Mouse (Mus musculus) adrenal gland, adult 8-10 months (tissue): Measurements from ENCODE around the gene Pitx1. TPM values are rescaled to one million over a fixed set of nuclear protein-coding genes. Genes with fewer than 3 reads are reported as not detected.

Experiments
- DNase-seq: peaks from one replicate; pipeline ENCODE4 v3.0.0; 2022
- total RNA-seq, 4 experiments: library from RNA; stranded (reverse); gene quantifications; 2 replicates each; pipeline ENCODE4 v1.2.4; 2022

Pitx1 gene
- total RNA-seq, 4 experiments from 2014 or later = not detected

DNA sequence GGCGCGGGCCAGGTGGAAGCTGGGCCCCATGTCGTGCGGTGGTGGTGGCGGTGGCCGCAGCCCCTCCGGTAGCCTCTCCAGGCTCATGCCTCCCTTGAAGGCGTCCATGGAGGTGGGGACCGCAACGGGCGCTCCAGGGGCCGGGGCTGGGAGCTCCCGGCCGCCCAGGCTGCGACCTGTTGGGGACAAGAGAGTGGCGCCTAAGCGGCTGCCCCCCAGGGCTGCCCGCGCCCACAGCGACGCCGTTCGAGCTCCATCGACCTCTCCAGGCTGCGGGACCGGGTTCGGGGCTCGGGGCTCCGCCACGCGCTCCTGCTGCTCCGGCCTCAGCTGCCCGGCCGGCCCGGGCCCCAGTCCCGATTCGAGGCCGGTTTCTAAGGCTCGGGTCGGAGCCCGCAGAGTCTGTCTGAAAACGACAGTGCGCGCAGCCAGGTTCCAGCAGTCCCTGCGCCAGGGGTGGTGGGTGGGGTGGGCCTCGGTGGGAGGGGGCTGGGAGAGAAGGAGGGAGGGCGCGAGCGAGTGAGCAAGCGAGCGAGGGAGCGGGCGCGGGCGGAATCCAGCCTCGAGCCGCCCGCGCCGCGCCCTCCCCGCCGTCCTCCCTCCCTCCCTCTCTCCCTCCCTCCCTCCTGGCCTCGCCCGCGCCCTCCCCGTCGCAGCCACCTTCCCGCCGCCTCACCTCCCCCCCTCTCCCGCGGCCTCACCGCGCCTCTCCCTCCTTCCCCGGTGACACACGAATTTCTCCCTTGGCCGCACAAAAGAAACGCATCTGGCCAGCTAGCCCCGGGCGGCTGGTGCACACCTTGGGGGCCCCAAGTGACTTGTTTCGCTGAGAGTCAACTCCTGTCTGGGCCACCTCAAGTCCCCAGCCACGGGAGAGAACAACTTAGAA lies 4.9 kb downstream of the Pitx1 start:
- no peak for DNase-seq

DNA sequence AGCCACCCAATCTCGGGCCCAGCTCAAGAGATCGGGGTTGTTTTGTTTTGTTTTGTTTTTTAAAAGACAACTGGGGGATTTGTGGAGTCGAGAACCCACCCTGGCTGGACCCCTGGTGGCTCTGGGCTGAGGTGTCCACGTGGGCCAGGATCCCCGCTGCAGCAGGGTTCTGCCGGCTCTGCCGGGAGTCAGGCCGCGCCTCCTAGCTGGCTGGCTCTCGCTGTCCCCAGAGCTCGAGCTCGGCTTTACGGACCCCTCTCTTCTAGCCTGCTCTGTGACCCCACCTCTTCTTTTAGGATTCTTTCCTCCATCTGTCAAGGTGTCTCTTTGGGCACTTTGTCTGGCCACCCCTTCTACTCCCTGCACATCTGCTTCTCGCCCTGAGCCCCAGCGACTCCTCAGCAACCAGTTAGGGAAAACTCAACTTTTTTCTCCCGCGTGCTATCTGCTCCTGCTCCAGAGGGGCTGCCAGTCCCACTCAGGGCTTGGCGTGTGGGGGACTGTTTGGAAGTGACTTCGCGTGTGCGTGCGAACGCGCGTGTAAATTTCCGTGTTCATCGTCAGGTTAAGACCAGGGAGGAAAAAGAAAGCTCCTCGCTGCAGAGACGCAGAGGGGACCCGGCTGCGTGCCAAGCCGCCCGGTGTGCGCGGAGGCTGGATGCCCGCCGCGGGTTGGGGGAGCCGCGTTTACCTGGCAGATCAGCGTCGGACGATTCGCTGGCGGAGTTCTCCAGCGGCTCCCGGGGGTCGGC lies 5.7 kb downstream of the Pitx1 start:
- DNase-seq = no peak

DNA sequence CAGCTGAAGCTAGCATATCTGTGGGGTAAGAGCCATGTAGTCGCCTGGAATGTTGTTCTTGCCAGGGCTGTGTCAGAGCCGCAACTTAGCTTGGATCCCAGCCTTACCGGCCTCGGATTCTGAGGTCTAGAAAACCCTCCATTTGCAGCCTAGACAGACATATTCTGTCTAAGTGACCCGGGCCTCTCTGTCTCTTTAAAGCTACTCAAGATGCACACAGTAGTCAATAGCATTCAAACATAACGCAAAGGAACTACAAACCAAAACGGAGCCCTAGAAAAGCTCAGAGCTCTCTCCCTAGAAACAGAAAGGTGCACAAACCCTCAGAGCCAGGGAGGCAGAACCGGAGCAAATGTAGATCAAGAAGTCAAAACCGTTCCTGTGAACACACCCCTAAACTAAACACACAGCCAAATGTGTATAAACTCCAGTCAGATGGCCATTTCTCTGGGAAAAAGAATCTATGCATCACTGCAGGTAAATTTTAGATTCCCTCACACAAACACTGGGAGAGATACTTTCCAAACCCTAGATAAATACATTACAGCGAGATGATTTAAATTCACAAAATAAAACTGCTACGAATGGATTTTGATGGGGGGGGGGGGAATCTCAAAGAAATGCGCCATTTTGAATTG lies 6.9 kb downstream of the Pitx1 start:
- DNase-seq = no peak

DNA sequence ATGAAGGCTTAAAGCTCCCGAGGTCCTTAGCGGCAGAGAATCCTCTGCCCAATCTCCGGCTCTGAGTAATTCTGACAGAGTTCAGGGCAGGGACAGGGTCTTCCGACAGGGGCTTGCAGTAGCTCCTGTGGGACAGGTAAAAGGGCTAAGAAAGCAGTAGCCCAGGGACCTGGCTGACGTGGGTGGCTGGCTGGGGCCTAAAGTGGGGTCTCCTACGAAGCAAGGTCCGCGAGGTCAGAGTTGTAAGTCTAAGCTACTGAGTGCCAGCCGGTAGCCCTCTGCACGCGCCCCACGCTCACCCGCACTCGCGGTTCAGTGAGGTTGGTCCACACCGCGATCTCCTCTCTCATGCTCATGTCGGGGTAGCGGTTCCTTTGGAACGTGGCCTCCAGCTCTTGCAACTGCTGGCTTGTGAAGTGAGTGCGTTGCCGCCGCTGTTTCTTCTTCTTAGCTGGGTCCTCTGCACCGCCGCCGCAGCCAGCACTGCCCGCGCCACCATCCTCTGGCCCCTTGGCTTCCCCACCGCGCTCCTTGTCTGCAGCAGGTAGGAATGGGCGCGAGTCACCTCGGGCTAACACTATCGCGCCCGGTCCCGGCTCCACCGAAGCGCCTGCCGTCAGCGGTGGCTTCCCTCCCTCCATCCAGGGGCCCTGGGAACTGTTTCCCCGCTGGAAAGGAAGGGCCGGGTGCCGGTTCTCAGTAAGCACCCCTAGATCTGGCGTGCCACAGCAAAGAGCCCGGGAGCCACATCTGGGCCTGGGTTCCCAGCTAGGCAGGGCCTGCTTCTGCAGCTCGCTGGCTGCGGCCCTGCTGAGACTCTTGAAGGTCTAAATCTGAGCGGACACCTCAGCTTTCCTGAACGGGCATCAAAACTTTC lies 7.6 kb downstream of the Pitx1 start:
- no peak for DNase-seq

DNA sequence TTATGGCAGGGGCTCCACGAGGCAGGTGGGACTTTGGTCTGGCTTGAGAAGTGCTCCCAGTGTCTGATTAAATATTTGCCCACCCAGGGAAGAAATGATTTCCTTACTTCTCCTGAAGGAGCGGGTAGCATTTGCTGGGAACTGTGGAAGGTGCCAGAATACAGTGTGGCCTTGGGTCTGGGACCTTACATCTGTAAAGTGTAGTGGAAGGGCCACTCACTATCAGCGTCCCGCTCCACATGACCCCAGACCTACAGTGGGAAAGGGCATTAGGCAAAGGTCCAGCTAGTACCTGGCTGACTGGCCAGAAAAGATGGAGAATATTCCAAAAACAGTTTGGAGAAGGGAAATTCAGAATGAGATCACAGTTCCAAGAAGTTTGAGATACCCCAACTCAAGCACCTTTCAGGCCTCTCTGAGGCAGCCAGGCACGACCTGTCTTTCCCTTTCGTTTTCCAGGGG lies 8.3 kb downstream of the Pitx1 start:
- DNase-seq = no peak

DNA sequence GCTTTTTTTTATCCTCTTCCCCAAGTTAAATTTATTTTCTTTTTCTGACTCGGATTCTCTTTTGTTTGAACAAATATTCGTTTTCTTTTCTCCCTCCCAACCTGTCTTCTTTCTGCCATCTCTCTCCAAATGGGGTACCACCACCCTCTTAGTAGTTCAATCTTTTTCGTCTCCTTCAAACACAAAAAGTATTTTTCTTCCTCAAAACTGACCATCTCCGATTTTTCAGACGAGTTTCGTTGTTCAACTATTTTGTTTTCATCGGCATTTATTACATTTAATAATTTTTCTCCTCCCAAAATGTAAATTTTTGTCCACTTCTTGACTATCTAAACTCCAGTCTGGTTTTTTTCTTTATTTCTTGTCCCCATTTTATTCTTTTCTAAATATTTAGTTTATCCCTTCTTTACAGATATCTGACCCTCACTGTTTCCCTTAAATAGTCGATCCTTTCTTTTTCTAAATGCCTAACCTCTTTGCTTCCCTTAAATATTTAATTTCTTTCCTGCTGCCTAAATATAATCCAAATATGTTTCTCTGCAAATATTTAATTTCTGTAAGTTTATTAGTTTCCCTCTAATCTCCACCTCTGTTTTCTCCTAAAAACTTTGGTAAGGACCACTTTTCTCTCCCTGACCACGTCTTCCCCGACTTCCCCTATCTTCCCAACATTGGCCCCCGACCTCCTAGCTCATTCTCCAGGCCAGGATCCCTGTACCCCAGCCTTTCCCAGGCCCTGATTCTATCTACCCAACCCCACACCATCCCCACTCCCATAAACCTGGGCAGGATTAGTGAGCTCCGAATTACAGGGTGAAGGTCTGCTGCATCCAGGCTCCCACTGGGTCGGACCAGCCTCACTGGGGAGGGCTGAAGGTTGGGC lies 9.0 kb downstream of the Pitx1 start:
- DNase-seq = no peak

DNA sequence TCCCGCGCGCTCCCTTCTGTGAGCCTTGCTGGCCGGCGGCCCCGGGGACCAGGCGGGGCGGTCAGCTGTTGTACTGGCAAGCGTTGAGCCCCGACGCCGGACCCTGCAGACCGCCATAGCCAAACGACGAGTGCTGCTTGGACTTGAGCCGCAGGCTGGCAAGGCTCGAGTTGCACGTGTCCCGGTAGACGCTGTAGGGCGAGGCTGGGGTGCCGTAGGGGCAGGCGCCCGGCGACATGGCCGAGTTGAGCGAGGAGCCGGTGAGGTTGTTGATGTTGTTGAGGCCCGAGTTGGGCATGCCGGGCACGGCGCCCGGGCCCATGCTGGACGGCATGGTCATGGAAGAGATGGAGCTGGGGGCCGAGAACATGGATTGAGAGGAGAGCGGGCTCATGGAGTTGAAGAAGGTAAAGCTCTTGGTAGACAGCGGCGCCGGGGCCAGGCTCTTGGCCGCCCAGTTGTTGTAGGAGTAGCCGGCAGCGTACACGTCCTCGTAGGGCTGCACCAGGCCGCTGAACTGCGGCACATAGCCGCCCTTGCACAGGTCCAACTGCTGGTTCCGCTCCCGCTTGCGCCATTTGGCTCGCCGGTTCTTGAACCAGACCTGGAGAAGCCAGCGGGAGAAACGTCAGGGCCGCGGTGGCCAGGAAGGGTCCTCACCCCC lies 9.9 kb downstream of the Pitx1 start:
- no peak for DNase-seq

DNA sequence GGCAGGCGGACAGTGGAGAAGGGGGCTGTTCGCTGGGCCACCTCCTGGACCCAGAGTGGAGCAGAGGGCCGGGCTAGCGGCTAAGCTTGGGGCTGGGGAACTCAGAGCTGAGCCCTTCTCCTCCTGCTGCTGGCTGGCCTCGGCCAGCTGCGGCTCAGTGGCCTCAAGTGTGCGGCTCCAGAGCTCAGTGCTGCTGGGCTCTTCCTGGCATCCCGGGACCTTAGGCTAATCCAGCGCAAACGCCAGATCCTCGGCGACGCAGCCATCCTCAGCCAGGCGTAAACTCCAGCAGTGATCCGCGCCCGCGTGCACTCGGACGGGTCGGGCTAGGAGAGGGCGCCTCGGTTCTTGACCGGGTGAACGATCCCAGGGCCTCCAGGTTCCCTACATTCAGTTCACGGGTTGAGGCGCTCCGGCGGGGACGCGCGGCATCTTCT lies 10.7 kb downstream of the Pitx1 start:
- no peak for DNase-seq

DNA sequence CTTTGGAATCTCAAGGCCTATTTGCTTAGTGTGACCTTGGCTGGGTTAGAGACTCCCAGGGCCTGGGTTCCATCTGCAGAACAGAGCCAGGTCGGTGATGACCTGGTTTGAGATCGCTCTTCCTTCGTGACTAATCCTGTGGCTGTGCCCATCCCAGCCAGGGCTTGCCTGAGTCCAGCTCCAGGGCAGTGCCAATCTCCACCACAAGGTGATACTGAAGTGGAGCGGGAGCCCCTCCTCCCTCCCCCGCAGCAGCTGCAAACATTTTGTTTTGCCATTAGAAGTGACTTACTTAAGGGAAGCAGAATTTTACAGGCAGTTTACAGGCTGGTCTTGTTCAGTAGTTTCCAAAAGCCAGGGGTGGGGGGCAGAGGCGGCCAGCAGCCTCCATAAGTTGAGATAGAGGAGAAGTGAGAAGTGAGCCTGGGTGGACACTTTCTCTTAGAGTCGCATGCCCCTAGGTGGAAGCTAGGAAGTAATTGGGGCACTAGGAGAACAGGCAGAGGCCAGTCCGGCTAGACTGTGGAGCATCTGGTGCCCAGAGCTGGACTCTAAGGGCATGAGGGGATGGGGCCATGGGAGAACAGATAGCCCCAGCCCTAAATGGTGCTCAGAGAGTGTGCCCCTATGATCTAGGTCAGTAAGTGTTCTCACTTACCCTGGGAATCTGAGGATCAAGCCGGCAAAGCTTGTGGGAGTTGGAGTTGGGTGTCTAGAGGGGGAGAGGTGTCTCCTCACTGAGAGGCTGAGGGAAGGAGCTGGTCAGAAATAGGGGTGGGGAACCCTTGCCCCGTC lies 11.6 kb downstream of the Pitx1 start:
- DNase-seq = no peak

DNA sequence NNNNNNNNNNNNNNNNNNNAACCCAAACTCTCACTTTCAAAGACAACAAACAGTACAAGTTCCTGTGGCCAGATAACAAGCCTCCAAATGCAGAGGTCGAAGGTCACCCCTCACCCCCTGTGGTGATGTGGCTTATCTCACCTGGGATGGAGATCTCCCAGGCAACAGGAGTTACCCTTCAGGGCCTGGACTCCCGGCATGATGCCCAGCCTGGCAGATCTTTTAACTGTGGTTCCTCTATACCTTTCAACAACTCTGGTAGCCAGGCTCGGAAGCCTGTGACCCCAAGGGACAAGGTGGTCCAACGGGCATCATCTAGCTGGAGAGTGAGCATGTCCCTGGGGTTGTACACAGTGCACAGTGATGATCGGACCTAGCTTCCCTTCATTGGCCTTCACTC lies 13.5 kb downstream of the Pitx1 start:
- no peak for DNase-seq

DNA sequence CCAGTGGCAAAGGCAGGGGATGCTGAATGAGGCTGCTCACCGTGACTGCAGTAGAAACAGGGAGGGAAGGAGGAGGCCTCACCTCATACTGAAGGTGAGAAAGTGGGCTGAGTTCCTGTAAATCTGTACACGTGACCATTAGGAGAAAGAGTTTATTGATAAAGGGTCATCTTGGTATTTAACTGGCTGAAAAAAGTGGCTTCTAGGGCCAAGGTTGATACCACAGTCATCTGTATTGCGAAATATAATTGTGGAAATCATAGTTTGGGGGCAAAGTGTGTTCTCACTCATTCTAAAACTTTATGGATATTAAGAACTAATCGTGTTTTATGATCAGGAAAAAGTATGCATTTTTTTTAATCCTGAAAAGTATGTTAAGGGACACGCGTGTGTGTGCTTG lies 21.2 kb downstream of the Pitx1 start:
- no peak for DNase-seq

DNA sequence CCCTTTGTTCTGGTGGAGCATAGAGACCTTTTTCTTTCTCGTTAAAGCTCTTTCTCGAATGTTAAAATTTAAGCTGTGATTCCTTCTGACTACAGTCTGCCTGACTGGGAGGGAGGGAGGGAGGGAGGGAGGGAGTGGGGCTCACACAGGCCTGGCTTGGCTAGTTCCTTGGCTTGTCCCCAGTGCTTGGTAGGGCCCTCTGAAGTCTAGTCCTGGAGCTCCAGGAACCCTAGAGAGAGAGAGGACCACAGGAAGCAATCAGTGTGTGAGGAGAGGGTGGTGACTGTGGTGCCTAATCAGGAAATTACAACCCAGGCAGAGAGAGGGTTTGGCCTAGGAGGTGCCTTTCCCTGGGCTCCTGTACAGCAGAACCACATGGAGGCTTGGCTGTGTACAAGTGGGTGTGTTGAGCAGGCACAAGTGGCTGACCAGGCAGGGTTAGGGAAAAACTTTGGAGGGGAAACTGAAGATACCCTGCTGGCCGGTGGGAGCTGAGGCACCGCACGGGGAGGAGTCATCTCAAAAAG lies 22.4 kb downstream of the Pitx1 start:
- DNase-seq = no peak

DNA sequence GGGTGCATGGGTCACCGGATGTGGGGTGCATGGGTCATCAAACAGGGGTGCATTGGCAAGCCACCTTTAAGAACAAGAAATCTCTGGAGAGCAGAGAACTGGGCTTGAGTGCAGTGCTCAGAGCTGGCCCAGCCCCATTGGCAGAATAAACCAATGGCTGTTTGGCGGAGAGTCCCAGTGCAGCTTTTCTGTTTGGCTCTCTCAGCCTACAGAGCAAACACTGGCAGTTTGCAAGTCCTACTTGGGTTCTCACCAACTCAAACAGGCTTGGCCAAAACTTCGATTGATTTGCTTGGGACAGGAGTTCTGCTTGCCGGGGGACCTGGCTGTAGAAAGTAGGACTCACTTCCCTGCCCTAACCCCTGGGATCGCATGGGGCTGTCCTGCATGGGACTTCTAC lies 25.0 kb downstream of the Pitx1 start:
- DNase-seq = no peak

DNA sequence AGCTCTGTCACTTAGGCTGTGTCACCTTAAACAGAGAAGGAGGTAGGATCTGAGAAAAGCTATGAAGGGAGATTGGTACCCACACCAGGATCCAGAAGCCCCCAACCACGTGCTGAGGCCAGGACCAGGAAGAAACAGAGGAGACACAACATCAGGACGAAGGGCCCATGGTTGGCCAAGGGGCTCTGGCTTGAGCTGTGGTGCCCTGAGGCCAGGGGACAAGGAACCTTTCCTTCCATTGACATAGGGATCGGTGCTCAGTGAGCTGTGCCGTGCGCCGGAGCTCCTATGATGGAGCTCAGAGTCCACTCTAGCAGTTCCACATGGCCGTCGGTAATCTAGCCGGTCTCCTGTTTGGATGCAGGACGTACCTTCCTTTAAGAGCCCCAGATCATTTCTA lies 26.3 kb downstream of the Pitx1 start:
- DNase-seq = no peak

DNA sequence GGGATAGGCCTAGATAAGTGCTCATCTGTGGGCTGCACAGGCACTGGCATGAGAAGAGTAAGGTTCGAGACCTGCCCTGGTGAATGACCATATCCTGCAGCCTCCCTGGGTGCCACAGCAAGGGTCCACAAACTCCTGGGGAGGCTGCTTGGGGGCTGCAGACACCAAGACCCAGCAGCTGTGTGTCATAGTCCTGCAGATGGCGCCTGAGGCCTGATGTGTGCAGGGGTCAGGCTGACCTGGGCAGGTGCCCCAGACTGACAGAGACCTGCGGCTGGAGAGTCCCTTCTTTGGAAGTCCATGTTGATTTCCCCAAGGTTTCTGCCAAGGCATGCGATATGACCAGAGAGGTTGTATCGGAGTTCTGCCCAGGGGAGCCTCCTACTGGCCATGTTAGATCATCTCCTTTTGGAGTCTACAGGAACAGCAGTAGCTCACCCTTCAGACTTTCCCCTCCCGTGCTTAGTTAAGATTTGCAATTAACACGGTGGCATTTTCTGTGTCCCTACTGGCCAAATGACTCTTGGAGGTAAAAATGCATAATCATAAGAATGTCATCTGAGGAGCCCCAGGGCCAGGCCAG lies 26.9 kb downstream of the Pitx1 start:
- no peak for DNase-seq

DNA sequence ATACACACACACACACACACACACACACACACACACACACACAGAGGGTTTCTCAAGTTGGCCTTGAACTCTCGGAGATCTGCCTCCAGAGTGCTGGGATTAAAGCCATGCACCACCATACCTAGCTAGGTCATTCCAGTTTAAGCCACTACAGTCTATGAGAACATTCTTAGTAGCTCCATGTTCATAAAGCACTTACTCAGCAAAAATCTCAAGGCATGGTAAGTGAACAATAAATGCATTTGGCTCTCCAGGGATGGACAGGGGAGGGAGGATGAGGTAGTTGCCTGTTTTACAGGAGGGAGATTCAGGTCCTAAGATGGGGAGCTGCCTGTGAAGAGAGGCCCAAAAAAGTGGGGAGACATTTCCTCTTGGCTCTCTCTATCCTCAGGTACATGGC lies 32.0 kb downstream of the Pitx1 start:
- DNase-seq = no peak

DNA sequence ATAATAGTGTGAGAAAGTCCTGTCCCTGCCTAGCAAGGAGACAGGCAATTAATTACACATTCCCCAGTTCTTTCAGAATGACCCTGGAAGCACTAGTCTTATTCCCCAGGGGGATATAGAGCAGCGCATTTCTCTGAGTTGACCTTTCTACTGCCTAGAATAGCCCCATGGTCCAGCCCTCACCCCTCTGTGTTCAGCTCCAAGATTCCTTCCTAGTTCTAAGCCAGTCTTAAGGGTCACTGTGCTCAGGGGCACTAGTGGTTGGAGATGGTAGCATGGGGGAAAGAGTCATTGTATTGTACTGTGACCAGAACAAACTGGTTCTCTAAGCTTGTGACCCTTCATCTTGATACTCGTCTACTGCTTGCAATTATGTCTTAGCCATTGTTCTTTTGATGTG lies 34.7 kb downstream of the Pitx1 start:
- DNase-seq = no peak

DNA sequence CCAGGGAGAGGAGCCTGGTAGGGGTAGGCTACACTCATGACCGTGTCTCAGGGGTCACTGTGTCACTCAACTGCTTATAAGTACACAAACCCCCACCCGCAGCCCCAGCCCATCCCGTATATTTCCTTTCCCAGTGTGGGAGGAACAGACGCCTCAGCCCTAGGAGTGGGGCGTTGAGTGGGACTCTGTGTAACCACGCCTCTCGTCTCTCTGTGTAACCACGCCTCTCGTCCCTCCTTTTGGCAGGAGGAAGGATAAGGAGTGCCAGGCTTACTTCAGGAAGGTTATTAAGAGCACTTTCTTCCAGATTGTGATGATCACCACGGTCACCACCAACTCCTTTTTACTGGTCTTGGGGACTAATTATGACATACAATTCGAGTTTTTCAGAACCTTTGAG lies 49.9 kb downstream of the Pitx1 start:
- no peak for DNase-seq

DNA sequence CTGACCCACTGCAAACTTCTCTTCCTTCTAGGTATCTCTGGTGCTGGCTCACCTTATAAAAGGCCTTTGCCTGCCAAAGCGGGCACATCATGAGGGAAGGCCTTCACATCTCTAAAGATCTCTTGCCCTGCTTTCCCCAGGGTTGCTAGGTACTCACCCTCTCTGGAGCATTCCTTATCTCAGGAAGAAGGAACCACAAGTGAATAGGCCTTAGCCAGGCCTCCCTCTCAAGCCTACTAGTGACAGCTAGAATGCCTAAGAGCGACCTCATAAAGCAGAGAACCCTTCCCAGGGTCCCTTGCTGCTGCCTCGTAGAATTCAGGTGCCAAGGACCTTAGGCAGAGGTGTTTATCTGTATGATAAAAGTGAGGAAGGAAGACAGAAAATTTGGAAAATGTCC lies 51.7 kb downstream of the Pitx1 start, which contains the start of gene Catsper3:
Gene Catsper3 (plus strand): TSS at position 301 of the 400 bp plus-strand sequence.
- no peak for DNase-seq
